Mouse (Mus musculus) inflammation-experienced regulatory T-cells, adult 6 months (primary cell): ENCODE data around the gene Ccdc172. TPM values are rescaled to one million over a fixed set of nuclear protein-coding genes. Genes with fewer than 3 reads are reported as not detected.

Source experiments
- ATAC-seq: one replicate; pipeline ENCODE4 v1.8.0; 2017
- polyA plus RNA-seq, 3 experiments: library from polyadenylated mRNA; unstranded; fragments of 100-300 nt; shearing (Covaris generic); gene quantifications; one replicate each; pipeline ENCODE4 v1.2.1; 2017

Gene Ccdc172
- polyA plus RNA-seq, 3 experiments from 2014 or later, result not detected

GRCm38 (mm10) chr19:58572429-58573071, 60.8 kb downstream of the Ccdc172 start:
- no peak for ATAC-seq

DNA sequence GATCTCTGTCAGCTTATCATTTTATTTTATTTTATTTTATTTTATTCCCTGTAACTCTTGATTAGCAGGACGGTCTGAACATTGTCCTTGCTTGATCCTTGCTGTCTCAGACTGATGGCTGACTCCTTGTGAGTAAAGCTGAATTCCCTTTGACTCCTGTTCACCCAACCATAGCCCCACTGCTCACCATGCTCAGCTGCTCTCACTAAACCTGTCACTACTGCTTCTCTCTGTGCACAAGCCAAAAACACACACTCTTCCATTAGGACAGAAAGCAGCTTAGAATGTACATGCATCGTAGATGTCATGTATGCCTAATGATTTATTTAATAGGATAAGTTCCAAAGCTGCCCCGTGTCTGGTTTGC, 61.3 kb downstream of the Ccdc172 start:
- ATAC-seq, result no peak

- no peak for ATAC-seq
Observed at GRCm38 (mm10) chr19:58582018-58582417, 70.2 kb downstream of the Ccdc172 start.

DNA sequence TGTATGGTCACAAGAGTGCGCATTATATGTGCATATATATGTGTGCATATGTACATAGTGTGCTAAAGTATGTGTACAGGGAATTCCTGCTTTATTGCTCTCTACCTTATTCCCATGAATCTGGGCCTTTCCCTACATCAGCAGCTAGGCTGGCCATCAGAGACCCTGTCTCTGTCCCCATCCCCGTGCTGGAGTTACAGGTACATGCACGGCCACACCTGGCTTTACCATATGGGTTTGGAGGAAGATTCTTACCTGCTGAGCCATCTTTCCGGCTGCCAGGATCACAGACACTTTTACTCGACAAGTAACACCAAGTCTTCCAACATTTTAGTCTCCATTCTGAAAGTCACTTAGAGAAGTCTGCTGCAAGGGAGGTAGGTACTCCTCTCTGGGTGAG, 71.2 kb downstream of the Ccdc172 start:
- ATAC-seq, result no peak

- no peak for ATAC-seq
Observed at GRCm38 (mm10) chr19:58586046-58586445, 74.3 kb downstream of the Ccdc172 start.

DNA sequence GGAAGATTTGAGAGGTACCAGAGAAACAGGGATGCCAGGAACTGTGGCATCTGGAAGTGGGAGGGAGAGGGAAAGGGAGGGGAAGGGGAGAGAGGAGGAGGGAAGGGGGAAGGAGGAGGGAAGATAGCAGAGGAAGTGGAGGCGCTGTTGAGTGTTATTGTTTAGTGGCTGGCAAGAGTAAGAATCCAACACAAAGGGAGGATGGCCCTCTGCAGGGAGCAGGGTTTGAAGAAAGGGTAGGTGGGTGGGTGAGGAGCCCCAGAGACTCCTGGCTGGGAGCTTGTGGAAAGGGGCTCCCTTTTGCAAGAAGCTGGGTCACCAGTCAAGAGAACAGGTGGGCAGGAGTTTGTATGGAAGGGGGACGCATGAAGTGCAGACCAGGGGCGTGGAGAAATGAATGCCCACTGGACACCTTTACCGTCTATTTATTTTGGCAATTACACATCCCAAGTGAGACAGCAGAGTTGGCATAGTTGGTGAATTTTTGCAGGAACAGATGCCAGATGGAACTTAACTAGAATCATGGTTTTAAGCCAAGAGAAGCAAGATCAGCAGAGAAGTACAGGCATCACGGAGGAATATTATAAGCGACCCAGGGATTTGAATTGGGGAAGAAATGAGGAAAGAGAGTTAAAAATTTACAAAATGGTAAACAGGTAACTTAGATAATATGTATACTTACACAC, 78.6 kb downstream of the Ccdc172 start:
- no peak for ATAC-seq

DNA sequence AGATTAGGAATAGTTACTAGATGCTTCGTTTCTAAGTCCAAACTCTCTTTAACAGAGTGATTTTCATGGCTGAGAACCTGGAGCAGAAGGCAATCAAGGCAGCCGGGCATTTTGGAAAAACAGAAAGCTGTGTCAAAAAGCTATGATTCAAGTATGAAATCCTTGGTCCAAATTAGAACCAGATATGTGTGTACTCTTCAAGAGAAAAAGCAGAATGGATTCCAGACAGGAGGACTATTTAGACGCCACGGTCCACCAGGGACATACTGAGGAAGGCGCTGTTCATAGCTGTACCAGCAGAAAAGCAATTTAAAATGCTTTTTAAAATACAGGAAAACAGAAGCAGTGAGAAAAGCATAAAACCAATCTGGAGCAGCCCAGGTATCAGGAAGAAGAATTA, 88.6 kb downstream of the Ccdc172 start:
- no peak for ATAC-seq

Other genes with a start within 250 kb of the Ccdc172 start
- gene Gfra1, start 56.1 kb upstream of the Ccdc172 start, polyA plus RNA-seq, result 1 to 10 TPM in 1 of 3 experiments, under 1 TPM in 2; 0.15 to 1.8 (median 0.63) TPM
- gene Pnlip, start 140.5 kb downstream of the Ccdc172 start, polyA plus RNA-seq, result not detected
- gene Pnliprp1, start 216.9 kb downstream of the Ccdc172 start, polyA plus RNA-seq, result not detected
- not detected for gene Pnliprp2, start 247.7 kb downstream of the Ccdc172 start, polyA plus RNA-seq